Mouse (Mus musculus) right cerebral cortex, postnatal 25 days (tissue): Measurements from ENCODE around the gene Trappc10.

ENCODE experiments used
- DNase-seq: peaks from one replicate; pipeline ENCODE4 v3.0.0; 2022

Trappc10 gene

DNA sequence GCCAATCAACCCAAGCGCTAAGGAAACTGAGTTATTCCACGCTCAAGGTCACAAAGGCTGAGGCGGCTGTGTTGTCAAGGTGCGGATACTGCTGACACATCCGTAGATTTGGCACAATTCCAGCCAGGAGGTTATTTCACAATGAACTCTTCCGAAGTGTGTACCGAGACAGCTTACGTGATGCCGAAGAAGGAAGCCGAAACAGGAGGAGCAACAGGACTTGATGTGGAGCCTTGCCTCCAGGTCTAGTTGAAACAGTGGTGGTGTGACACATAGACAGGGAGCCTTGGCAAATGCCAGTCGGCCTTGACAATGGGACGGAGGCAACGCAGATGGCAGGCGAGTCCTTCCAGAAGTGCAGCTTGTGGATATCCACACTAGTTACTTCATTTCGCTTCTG is 86.4 kb downstream of the Trappc10 start:
- DNase-seq = no peak

- DNase-seq = no peak
These were observed 87.5 kb downstream of the Trappc10 start for GRCm38 (mm10) chr10:78156926-78157325.

DNA sequence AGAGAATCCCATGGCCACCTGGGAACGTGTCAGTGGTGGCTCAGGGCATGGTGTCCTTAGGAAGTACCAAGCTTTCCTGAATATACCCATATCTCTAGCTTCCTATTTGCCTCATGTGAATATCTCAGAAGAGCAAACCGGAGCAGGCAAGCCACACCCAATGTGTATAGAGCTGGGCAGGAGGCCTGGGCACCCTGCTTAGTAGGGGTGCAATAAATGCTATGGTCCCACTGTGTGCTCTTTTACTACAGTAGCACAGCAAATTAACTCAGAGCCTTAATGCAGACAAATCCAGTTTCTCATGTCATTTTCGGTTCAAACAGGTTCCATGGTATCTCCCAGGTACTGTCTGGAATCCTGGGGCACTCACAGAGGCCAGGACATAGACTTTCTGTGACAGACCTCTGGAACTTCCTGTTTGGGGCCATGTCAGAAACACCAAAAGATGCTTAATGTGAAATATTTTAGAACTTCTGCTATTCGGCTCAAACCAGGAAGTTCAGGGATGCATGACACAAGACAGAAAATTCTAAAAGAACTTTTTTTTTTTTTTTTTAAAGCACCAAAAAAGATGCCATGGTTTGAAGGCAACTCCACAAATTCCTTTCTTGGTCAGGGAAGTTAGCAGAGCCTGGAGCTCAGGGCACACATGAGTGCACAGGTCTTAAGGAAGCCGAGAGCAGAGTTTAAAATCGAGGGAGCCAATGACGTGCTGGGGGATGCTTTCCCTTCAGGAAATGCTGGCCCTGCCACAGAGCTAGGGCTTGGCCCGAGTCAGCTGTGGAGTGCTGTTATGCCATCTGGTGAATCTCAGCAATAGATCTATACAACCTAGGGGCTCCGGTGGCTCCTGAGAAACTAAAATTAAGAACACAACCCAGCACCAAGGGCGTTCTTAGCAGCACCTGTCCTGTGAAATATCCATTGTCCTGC is 95.3 kb downstream of the Trappc10 start:
- DNase-seq = no peak

DNA sequence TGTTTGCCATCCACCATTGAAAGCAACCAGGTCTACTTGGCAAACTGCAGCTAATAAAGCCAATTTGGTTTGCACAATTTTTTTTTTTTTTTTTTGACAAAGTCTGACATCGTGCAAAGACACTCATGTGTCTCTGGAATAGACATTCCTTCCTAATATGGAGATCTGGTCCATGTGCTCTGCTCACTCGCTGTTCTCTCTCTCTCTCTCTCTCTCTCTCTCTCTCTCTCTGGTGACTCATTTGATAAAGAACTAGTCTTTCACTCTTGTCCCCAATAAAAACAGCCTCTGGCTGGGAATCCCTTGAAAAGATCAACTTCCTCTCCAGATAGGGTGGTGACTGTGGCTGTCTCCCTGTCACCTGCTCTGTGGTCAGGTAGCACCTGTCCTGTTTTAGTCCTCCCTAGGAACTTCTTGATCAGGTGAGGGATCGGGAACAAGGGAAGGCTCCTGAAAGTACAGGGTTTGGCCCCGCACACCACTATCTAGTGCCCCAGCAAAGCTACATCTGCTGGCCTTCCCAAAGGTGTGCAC is 96.5 kb downstream of the Trappc10 start:
- no peak for DNase-seq

DNA sequence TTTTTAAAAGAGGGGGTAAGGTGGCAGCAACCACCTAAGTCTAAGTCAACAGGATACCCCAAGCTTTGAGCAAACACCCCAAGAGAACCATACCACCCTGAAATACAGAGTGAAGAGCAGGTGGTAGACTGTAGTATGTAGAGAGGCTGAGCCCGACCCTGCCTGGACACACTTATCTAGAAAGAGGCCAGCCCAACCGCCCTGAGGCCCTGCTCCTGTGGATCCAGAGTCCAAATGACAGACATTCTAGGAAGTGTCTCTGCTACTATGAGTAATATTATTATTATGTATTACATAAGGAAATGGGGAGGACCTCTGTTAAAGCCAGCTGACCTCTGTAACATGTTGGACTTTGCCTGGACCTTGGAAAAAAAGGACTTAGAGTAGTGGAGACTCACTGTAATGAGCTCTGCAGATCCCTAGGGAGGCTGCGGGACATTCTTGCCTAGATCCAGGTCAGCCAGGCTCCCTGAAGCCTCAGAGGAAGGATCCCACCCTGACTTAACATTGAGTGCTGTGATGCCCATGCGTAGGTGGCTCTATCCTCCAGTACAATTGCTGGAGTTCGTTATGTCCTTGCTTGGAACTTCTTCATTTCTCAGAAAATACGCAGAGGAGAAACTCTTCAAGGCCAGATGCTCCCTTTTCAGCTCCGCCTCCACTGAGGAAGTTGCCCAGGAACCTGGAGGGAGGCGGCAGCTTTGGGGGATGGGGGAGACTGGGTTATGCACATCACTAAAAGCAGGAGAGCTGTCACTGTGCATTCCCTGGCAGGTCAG is 100.5 kb downstream of the Trappc10 start:
- peak; percentile 59 for DNase-seq

GRCm38 (mm10) chr10:78140843-78141242 is 103.6 kb downstream of the Trappc10 start:
- DNase-seq = no peak

GRCm38 (mm10) chr10:78140251-78140600 is 104.2 kb downstream of the Trappc10 start:
- DNase-seq = no peak

- no peak for DNase-seq
These were observed 104.7 kb downstream of the Trappc10 start for GRCm38 (mm10) chr10:78139572-78140250.

DNA sequence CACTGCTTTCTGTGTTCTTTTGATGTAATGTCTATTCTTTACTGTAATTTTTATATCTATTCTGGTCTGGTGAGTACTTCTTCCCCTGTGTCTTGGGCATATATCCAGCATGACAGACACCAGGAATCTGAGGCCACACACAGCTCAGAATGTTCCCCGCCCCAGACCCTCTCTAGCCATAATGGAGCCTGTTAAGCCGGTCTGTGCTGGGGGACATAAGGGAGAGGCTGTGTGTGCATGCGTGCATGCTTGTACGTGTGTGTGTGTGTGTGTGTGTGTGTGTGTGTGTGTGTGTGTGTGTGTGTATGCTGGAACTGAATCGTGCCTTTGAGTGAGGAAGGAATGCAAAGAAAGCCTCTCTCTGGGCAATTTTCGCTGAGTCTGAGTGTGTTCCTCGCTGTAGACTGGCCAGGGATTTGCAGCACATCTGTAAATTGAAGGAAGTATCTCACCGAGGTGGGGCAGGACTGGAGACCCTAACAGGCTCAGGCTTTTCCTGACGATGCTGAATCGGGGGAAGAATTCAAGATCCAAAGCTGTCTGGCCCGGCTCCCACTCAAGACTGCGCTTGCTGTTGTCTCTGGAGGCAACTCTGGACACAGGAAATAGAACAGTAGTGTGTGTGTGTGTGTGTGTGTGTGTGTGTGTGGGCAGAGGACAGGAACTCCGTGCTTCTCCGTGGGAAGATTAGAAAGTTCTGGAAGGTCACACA is 105.5 kb downstream of the Trappc10 start:
- DNase-seq = no peak

DNA sequence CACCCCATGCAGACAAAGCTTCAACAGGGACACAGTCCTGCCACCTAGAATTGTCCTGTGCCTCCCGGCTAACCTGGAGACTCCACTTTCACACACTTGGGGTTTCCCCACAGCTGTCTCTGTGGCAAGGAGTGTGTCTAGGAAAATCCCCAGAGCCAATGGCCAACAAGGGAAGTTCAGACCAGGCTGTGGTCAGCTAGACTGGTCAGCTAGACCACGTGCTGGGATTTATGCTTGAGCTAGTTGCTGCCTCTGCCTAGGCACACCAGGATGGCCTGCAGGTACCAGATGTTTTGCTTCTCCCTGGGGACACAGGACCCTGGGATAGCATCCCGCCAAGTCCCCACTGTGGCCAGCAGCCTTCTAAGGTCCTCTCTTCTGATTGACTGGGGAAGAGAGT is 107.2 kb downstream of the Trappc10 start:
- DNase-seq = no peak
